Mouse (Mus musculus) neutrophil, adult 83 days (primary cell): Measurements from ENCODE around the gene Calcrl. TPM values are rescaled to one million over a fixed set of nuclear protein-coding genes. Genes with fewer than 3 reads are reported as not detected.

Experiments used
- total RNA-seq, 2 experiments: library from RNA; stranded (reverse); gene quantifications; one replicate each; pipeline ENCODE4 v1.2.4; 2023

The Calcrl gene
- total RNA-seq, result 10 to 100 TPM; 19.3 to 26.4 TPM

DNA sequence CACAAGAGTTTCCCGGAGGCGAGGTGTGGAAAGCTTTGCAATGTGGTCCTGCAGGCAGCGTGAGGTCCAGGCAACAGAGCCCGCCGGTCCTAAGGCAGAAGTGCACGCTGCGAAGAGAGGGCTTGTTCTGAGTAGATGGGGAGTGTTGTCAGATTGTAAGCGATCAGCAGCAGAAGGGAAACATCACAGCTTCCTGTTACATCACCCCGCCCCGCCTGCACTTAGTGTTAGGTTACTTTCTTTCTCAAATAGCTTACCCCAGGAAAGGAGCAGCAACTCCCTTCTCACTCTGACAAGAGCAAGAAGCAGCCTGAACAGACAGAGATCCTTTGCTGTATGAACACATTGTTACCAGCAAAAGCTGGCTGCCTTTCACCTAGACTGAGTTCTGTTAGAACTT, at the start of gene Calcrl:
TSS of gene Calcrl (minus strand) at position 274 of the 400 bp plus-strand sequence.

Other genes with a start within 250 kb of the Calcrl start
- gene Tfpi, start 51.4 kb upstream of the Calcrl start, total RNA-seq, result 1 to 10 TPM; 5.0 to 5.1 TPM
- 10 to 100 TPM; 13.2 to 17.4 TPM for gene Ctnnd1, start 225.4 kb upstream of the Calcrl start, total RNA-seq
- under 1 TPM in 1 of 2 experiments, not detected in 1; 0.18 TPM for gene Btbd18, start 233.7 kb upstream of the Calcrl start, total RNA-seq
- gene Selenoh, start 245.4 kb upstream of the Calcrl start, total RNA-seq, result 10 to 100 TPM; 46.1 to 47.8 TPM